Mouse (Mus musculus) heart, adult 2 months (tissue): ENCODE measurements around the gene Rhobtb1.

Experiments used
- CTCF ChIP-seq: fragments of 200-600 bp; IDR thresholded peaks from 2 replicates; pipeline ENCODE4 v1.8.1; 2022; ENCODE audit warnings: antibody characterized with exemption, mild to moderate bottlenecking, moderate library complexity
- EP300 ChIP-seq: fragments of 200-500 bp; IDR thresholded peaks from 2 replicates; pipeline ENCODE4 v1.6.1; 2011; ENCODE audit warnings: low read depth, low read length, control low read depth; ENCODE audit not compliant: insufficient read depth
- POLR2A ChIP-seq: fragments of 200-500 bp; IDR thresholded peaks from 2 replicates; pipeline ENCODE4 v1.6.1; 2011; ENCODE audit warnings: mild to moderate bottlenecking, low read depth, low read length, control low read depth; ENCODE audit not compliant: insufficient read depth

DNA sequence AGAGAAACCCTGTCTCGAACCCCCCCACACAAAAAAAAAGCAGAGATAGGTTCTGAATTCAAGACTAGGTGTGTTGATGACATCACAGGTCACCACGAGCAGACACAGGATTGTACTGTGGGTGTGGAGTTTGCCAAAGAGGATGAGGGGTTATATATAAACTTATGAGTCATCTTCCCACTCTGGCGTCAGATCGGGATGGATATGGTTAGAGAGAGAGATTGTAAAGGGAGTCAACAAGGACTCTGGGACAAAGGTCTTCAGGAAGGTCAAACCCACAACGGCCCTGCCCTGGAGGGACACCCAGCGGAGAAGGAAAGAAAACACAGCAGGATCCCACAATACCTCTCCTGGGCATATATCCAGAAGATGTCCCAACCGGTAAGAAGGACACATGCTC, 2.0 kb upstream of the Rhobtb1 start:
- no peak for TF ChIP-seq CTCF
- TF ChIP-seq POLR2A = no peak
- no peak for TF ChIP-seq EP300
